Mouse (Mus musculus): ENCODE data around the gene Adam1b. TPM values are rescaled to one million over a fixed set of nuclear protein-coding genes. Genes with fewer than 3 reads are reported as not detected.

The Adam1b gene
- polyA plus RNA-seq, 1 experiment from 2014 or later: not detected

- WGBS: 70% methylated on average over 13 of the region's 13 CpGs
- H3K4me1 ChIP-seq: peaks cover 28% of the 10 kb centered on the region
- H3K4me3 ChIP-seq: 0 out of 2 replicates have a peak overlapping the region, but pooled peaks have one; percentile 90
- H3K36me3 ChIP-seq: peaks cover 6% of the 10 kb centered on the region; the same call in 1 of the 2 replicates
- peak overlapping the region; percentile 95; the same call in 1 of the 2 replicates for H3K9ac ChIP-seq
- H3K4me2 ChIP-seq: peak overlapping the region; percentile 74; the same call in 1 of the 2 replicates
- peak overlapping the region; percentile 95 for H3K27ac ChIP-seq
- no peaks in the 10 kb centered on the region for H3K9me3 ChIP-seq
- ATAC-seq (ENCODE audit: borderline replicate concordance, extremely low read depth, low FRiP score, low TSS enrichment): no peak
- H3K27me3 ChIP-seq: no peaks in the 10 kb centered on the region
Measured at GRCm38 (mm10) chr5:121453743-121454502, 49.3 kb downstream of the Adam1b start.

GRCm38 (mm10) chr5:121452906-121453305 lies 50.3 kb downstream of the Adam1b start:
- H3K27ac ChIP-seq: peak overlapping the region; percentile 95
- H3K27me3 ChIP-seq: no peaks in the 10 kb centered on the region
- peak; percentile 25; the same call in 1 of the 2 replicates for ATAC-seq (ENCODE audit: borderline replicate concordance, extremely low read depth, low FRiP score, low TSS enrichment)
- H3K4me1 ChIP-seq: peaks cover 28% of the 10 kb centered on the region
- peak overlapping the region; percentile 74 for H3K4me2 ChIP-seq
- no peaks in the 10 kb centered on the region for H3K9me3 ChIP-seq
- peak overlapping the region; percentile 95 for H3K9ac ChIP-seq
- 4% methylated on average over 9 of the region's 9 CpGs for WGBS
- H3K36me3 ChIP-seq: peaks cover 15% of the 10 kb centered on the region
- peak overlapping the region; percentile 90 for H3K4me3 ChIP-seq

- ATAC-seq (ENCODE audit: borderline replicate concordance, extremely low read depth, low FRiP score, low TSS enrichment): peak; percentile 95
- peaks cover 21% of the 10 kb centered on the region for H3K36me3 ChIP-seq
- peak within 1 kb of the TSS; percentile 95 for H3K9ac ChIP-seq
- WGBS: under 1% methylated on average over 61 of the region's 97 CpGs
- H3K4me3 ChIP-seq: peak within 1 kb of the TSS; percentile 90
- peak within 1 kb of the TSS; percentile 95 for H3K27ac ChIP-seq
- no peaks in the 10 kb centered on the region for H3K27me3 ChIP-seq
- H3K9me3 ChIP-seq: no peaks in the 10 kb centered on the region
- peak within 1 kb of the TSS; percentile 74 for H3K4me2 ChIP-seq
- peaks cover 28% of the 10 kb centered on the region for H3K4me1 ChIP-seq
Measured at GRCm38 (mm10) chr5:121452026-121452869, 51.0 kb downstream of the Adam1b start, which contains the start of gene Erp29. TSS of gene Erp29 (minus strand) at chr5:121452506.

- H3K4me2 ChIP-seq: peak within 1 kb of the TSS; percentile 74
Measured at GRCm38 (mm10) chr5:121451644-121452025, 51.6 kb downstream of the Adam1b start, which contains the start of gene Tmem116. TSS of gene Tmem116 (plus strand) at chr5:121451893.

GRCm38 (mm10) chr5:121451203-121451602 lies 52.0 kb downstream of the Adam1b start:
- Histone ChIP-seq H3K4me1 (peaks cover 28% of the 10 kb centered on the region), H3K27ac (0 out of 2 replicates have a peak overlapping the region, but pooled peaks have one; percentile 95)
- no peak for ATAC-seq (ENCODE audit: borderline replicate concordance, extremely low read depth, low FRiP score, low TSS enrichment)

More at GRCm38 (mm10) chr5:121451644-121452025, 51.6 kb downstream of the Adam1b start, which contains the start of gene Tmem116:
- 0% methylated on average over 17 of the region's 17 CpGs for WGBS
- Histone ChIP-seq H3K9me3 (no peaks in the 10 kb centered on the region), H3K4me3 (peak within 1 kb of the TSS; percentile 90), H3K27ac (peak within 1 kb of the TSS; percentile 95), H3K27me3 (no peaks in the 10 kb centered on the region), H3K4me1 (peaks cover 28% of the 10 kb centered on the region), H3K9ac (peak within 1 kb of the TSS; percentile 95), H3K36me3 (peaks cover 26% of the 10 kb centered on the region)
- no peak for ATAC-seq (ENCODE audit: borderline replicate concordance, extremely low read depth, low FRiP score, low TSS enrichment)

GRCm38 (mm10) chr5:121450476-121450875 lies 52.8 kb downstream of the Adam1b start:
- peaks cover 28% of the 10 kb centered on the region for H3K4me1 ChIP-seq
- no peak for ATAC-seq (ENCODE audit: borderline replicate concordance, extremely low read depth, low FRiP score, low TSS enrichment)
- H3K9me3 ChIP-seq: no peaks in the 10 kb centered on the region
- H3K4me3 ChIP-seq: no peak overlapping the region
- H3K9ac ChIP-seq: no peak overlapping the region
- no peaks in the 10 kb centered on the region for H3K27me3 ChIP-seq
- H3K4me2 ChIP-seq: 0 out of 2 replicates have a peak overlapping the region, but pooled peaks have one; percentile 74
- no peak overlapping the region for H3K27ac ChIP-seq
- peaks cover 38% of the 10 kb centered on the region for H3K36me3 ChIP-seq
- WGBS: 77% methylated on average over 9 of the region's 9 CpGs

More at GRCm38 (mm10) chr5:121451203-121451602, 52.0 kb downstream of the Adam1b start:
- Histone ChIP-seq H3K4me3 (peak overlapping the region; percentile 90), H3K36me3 (peaks cover 30% of the 10 kb centered on the region), H3K27me3 (no peaks in the 10 kb centered on the region), H3K9ac (peak overlapping the region; percentile 95), H3K4me2 (peak overlapping the region; percentile 74), H3K9me3 (no peaks in the 10 kb centered on the region)
- 21% methylated on average over 8 of the region's 8 CpGs for WGBS

Other genes with a start within 250 kb of the Adam1b start
- 75.3 and 77.6 TPM in 2 replicates for gene Trafd1, start 117.8 kb downstream of the Adam1b start, polyA plus RNA-seq (2015; fragmentation: Nextera tagmentation; extraction: Ambion mirVana)
- 38.0 and 39.4 TPM in 2 replicates for gene Naa25, start 105.5 kb downstream of the Adam1b start, polyA plus RNA-seq (2015; fragmentation: Nextera tagmentation; extraction: Ambion mirVana)
- 1.8 and 2.3 TPM in 2 replicates for gene Tmem116, start 51.5 kb downstream of the Adam1b start, polyA plus RNA-seq (2015; fragmentation: Nextera tagmentation; extraction: Ambion mirVana)
- 146 and 149 TPM in 2 replicates for gene Erp29, start 50.9 kb downstream of the Adam1b start, polyA plus RNA-seq (2015; fragmentation: Nextera tagmentation; extraction: Ambion mirVana)
- 1.1 and 1.5 TPM in 2 replicates for gene Adam1a, start 42.0 kb upstream of the Adam1b start, polyA plus RNA-seq (2015; fragmentation: Nextera tagmentation; extraction: Ambion mirVana)
- not detected in 2 replicates for gene Gm42878, start 42.0 kb upstream of the Adam1b start, polyA plus RNA-seq (2015; fragmentation: Nextera tagmentation; extraction: Ambion mirVana)
- 48.2 and 49.2 TPM in 2 replicates for gene Mapkapk5, start 42.5 kb upstream of the Adam1b start, polyA plus RNA-seq (2015; fragmentation: Nextera tagmentation; extraction: Ambion mirVana)
- gene Aldh2, start 90.4 kb upstream of the Adam1b start, polyA plus RNA-seq (2015; fragmentation: Nextera tagmentation; extraction: Ambion mirVana): 319 and 330 TPM in 2 replicates
- gene Acad12, start 115.5 kb upstream of the Adam1b start, polyA plus RNA-seq (2015; fragmentation: Nextera tagmentation; extraction: Ambion mirVana): 2.5 and 2.9 TPM in 2 replicates
- 2.8 and 3.0 TPM in 2 replicates for gene Acad10, start 157.1 kb upstream of the Adam1b start, polyA plus RNA-seq (2015; fragmentation: Nextera tagmentation; extraction: Ambion mirVana)
- 38.4 and 41.4 TPM in 2 replicates for gene Brap, start 157.1 kb upstream of the Adam1b start, polyA plus RNA-seq (2015; fragmentation: Nextera tagmentation; extraction: Ambion mirVana)
- 54.2 and 60.8 TPM in 2 replicates for gene Atxn2, start 207.9 kb upstream of the Adam1b start, polyA plus RNA-seq (2015; fragmentation: Nextera tagmentation; extraction: Ambion mirVana)